ENCODE assay signal across 18 mouse cellular contexts in genomic region chr5:113199772-113200134, GRCm38 (mm10). TPM values are rescaled to one million over a fixed set of nuclear protein-coding genes. Genes with fewer than 3 reads are reported as not detected.
DNase-seq lines count a peak whose midpoint lies in the region; ATAC-seq and TF ChIP-seq lines count a peak whose summit lies in the region.
"Had no signal": no experiment of that assay in that cellular context is flagged by ENCODE, and none has a peak within 500 bp of the region (broad histone marks: within the 10 kb centered on the region; RNA-seq: fewer than 3 reads in every experiment).

No protein-coding gene starts in this region.

- H3K4me3 ChIP-seq in forebrain, embryonic 10.5 days, result no peak overlapping the region
- no peak overlapping the region for H3K4me3 ChIP-seq in forebrain, embryonic 13.5 days
- H3K4me3 ChIP-seq in heart, embryonic 16.5 days (ENCODE audit: low read length), result no peak overlapping the region
- H3K4me3 ChIP-seq in left cerebral cortex, adult 2 months, result no peak overlapping the region
- H3K4me3 ChIP-seq in ES-Bruce4 (ENCODE audit: low read depth, low read length), result no peak overlapping the region
- H3K4me3 ChIP-seq: intestine, embryonic 15.5 days; neural tube, embryonic 12.5 days had no signal

- WGBS in forebrain, embryonic 10.5 days, result 86% methylated on average over 10 of the region's 10 CpGs
- 90% methylated on average over 10 of the region's 10 CpGs for WGBS in forebrain, embryonic 13.5 days
- 75% methylated on average over 10 of the region's 10 CpGs for WGBS in heart, embryonic 16.5 days

- TF ChIP-seq CTCF in left cerebral cortex, adult 2 months (IDR thresholded peaks at IDR 0.05), result no peak
- no peak for TF ChIP-seq CTCF in ES-Bruce4 (IDR thresholded peaks at IDR 0.05; ENCODE audit: low read depth, low read length)

- intact Hi-C loops in heart, postnatal 36 days (cut with DNase I), result loop anchor here (2.0 kb wide), 1 partner anchor 15 kb away; no protein-coding TSS in a partner anchor
- intact Hi-C loops in left cerebral cortex, adult 2 months (cut with DNase I), result no loop called here

- no peak overlapping the region for H3K4me2 ChIP-seq in forebrain, embryonic 13.5 days
- no peak overlapping the region for H3K4me2 ChIP-seq in heart, embryonic 16.5 days (ENCODE audit: low read depth, low read length)
- H3K4me2 ChIP-seq: intestine, embryonic 15.5 days; liver, embryonic 11.5 days; neural tube, embryonic 12.5 days had no signal

- H3K27ac ChIP-seq in forebrain, embryonic 10.5 days, result peak overlapping the region; percentile 22; the same call in 1 of the 2 replicates
- no peak overlapping the region for H3K27ac ChIP-seq in forebrain, embryonic 13.5 days
- H3K27ac ChIP-seq in heart, embryonic 16.5 days (ENCODE audit: low read length), result peak overlapping the region; percentile 46
- peak overlapping the region; percentile 20; the same call in 1 of the 2 replicates for H3K27ac ChIP-seq in left cerebral cortex, adult 2 months
- peak overlapping the region; percentile 14; the same call in 1 of the 2 replicates for H3K27ac ChIP-seq in ES-Bruce4 (ENCODE audit: insufficient read depth, low read length)
- H3K27ac ChIP-seq: neural tube, embryonic 12.5 days had no signal

- H3K27me3 ChIP-seq in forebrain, embryonic 10.5 days (ENCODE audit: poor library complexity, severe bottlenecking), result no peaks in the 10 kb centered on the region
- H3K27me3 ChIP-seq in forebrain, embryonic 13.5 days, result no peaks in the 10 kb centered on the region
- no peaks in the 10 kb centered on the region for H3K27me3 ChIP-seq in heart, embryonic 16.5 days (ENCODE audit: control insufficient read depth, insufficient read depth, low read length)
- H3K27me3 ChIP-seq in ES-Bruce4 (ENCODE audit: control insufficient read depth, insufficient read depth, low read length, poor library complexity, severe bottlenecking), result no peaks in the 10 kb centered on the region
- H3K27me3 ChIP-seq: intestine, embryonic 15.5 days; neural tube, embryonic 12.5 days had no signal

- 0 out of 2 replicates have a peak, but pooled peaks cover 5% of the 10 kb centered on the region for H3K9me3 ChIP-seq in forebrain, embryonic 10.5 days
- H3K9me3 ChIP-seq in forebrain, embryonic 13.5 days (replicated peaks), result no peaks in the 10 kb centered on the region
- H3K9me3 ChIP-seq in heart, embryonic 16.5 days (replicated peaks; ENCODE audit: control insufficient read depth, low read length), result peaks cover 6% of the 10 kb centered on the region; the same call in 1 of the 2 replicates
- no peaks in the 10 kb centered on the region for H3K9me3 ChIP-seq in ES-Bruce4 (replicated peaks; ENCODE audit: control insufficient read depth, insufficient read depth, low read length, poor library complexity, severe bottlenecking)
- H3K9me3 ChIP-seq: intestine, embryonic 15.5 days; neural tube, embryonic 12.5 days had no signal

- H3K4me1 ChIP-seq in forebrain, embryonic 10.5 days, result peaks cover 16% of the 10 kb centered on the region
- no peaks in the 10 kb centered on the region for H3K4me1 ChIP-seq in forebrain, embryonic 13.5 days
- H3K4me1 ChIP-seq in heart, embryonic 16.5 days (ENCODE audit: control insufficient read depth, insufficient read depth, low read length), result peaks cover 13% of the 10 kb centered on the region
- peaks cover 2% of the 10 kb centered on the region for H3K4me1 ChIP-seq in ES-Bruce4 (ENCODE audit: control insufficient read depth, insufficient read depth, low read length)

- TF ChIP-seq POLR2A in ES-Bruce4 (IDR thresholded peaks at IDR 0.05; ENCODE audit: insufficient read depth, low read length), result no peak

- no peak overlapping the region for H3K9ac ChIP-seq in forebrain, embryonic 13.5 days
- no peak overlapping the region for H3K9ac ChIP-seq in heart, embryonic 16.5 days (ENCODE audit: low read length)
- H3K9ac ChIP-seq in ES-Bruce4 (ENCODE audit: low read depth, poor library complexity, severe bottlenecking), result no peak overlapping the region
- H3K9ac ChIP-seq: intestine, embryonic 15.5 days; neural tube, embryonic 12.5 days had no signal

- no peaks in the 10 kb centered on the region for H3K36me3 ChIP-seq in forebrain, embryonic 10.5 days (replicated peaks)
- H3K36me3 ChIP-seq in forebrain, embryonic 13.5 days (ENCODE audit: poor library complexity, severe bottlenecking), result no peaks in the 10 kb centered on the region
- no peaks in the 10 kb centered on the region for H3K36me3 ChIP-seq in heart, embryonic 16.5 days (ENCODE audit: control insufficient read depth, insufficient read depth)
- no peaks in the 10 kb centered on the region for H3K36me3 ChIP-seq in ES-Bruce4 (ENCODE audit: control insufficient read depth, insufficient read depth, low read length, poor library complexity, severe bottlenecking)
- H3K36me3 ChIP-seq: intestine, embryonic 15.5 days; neural tube, embryonic 12.5 days had no signal

- no peak for ATAC-seq in forebrain, embryonic 13.5 days
- ATAC-seq in heart, embryonic 16.5 days (replicated peaks; ENCODE audit: extremely low read depth, insufficient read depth, low FRiP score), result no peak
- ATAC-seq: intestine, embryonic 15.5 days; midbrain, embryonic 16.5 days had no signal

- DNase-seq in forebrain, embryonic 10.5 days (ENCODE audit: extremely low spot score, low spot score), result no peak
- DNase-seq in heart, postnatal 36 days, result no peak
- no peak for DNase-seq in left cerebral cortex, adult 2 months (ENCODE audit: extremely low spot score in 1 of 2, low spot score in 2 of 2)
- no peak for DNase-seq in left cerebral cortex, adult 9 months (ENCODE audit: low spot score in 2 of 2)
- DNase-seq in right cerebral cortex, postnatal 25 days, result no peak
- DNase-seq: cerebellum, adult 18-20 months; lung, postnatal 4 days had no signal

- TF ChIP-seq EP300 in ES-Bruce4 (IDR thresholded peaks at IDR 0.05; ENCODE audit: insufficient read depth, low read depth, low read length), result no peak

RNA-seq across cellular contexts. Expression of gene 2900026A02Rik, which starts 21.3 kb away (rescaled TPM):
- 4.4 and 4.5 TPM in 2 replicates for polyA plus RNA-seq in forebrain, embryonic 10.5 days (2016; fragmentation: Nextera tagmentation; extraction: Ambion mirVana)
- polyA plus RNA-seq in forebrain, embryonic 13.5 days (2015; fragmentation: Nextera tagmentation; extraction: Ambion mirVana), result 4.3 and 5.1 TPM in 2 replicates
- polyA plus RNA-seq in heart, embryonic 16.5 days (2015; fragmentation: Nextera tagmentation; extraction: Ambion mirVana), result 14.9 and 16.4 TPM in 2 replicates
- 10 to 100 TPM; 21.0 to 23.6 TPM for total RNA-seq in heart, postnatal 36 days (2021)
- total RNA-seq in left cerebral cortex, adult 2 months (2021), result 10 to 100 TPM; 39.6 to 45.1 TPM
- polyA plus RNA-seq in ES-Bruce4 (2011; ENCODE audit: insufficient read depth, insufficient read length, low read depth, missing spikeins), result 14.2 and 15.2 TPM in 2 replicates

RNA-seq across cellular contexts. Expression of gene Tmem211, which starts 27.0 kb away (rescaled TPM):
- polyA plus RNA-seq in forebrain, embryonic 10.5 days (2016; fragmentation: Nextera tagmentation; extraction: Ambion mirVana), result 0.22 and 0.67 TPM in 2 replicates
- polyA plus RNA-seq in forebrain, embryonic 13.5 days (2015; fragmentation: Nextera tagmentation; extraction: Ambion mirVana), result not detected in 2 replicates
- polyA plus RNA-seq in heart, embryonic 16.5 days (2015; fragmentation: Nextera tagmentation; extraction: Ambion mirVana), result not detected in 2 replicates
- total RNA-seq in heart, postnatal 36 days (2021), result not detected
- total RNA-seq in left cerebral cortex, adult 2 months (2021), result not detected
- polyA plus RNA-seq in ES-Bruce4 (2011; ENCODE audit: insufficient read depth, insufficient read length, low read depth, missing spikeins), result 0.76 and 0.97 TPM in 2 replicates
- total RNA-seq: granulocyte monocyte progenitor cell, adult 5-6 weeks; layer of hippocampus, adult 18-20 months; left cerebral cortex, postnatal 10 days had no signal
- polyA plus RNA-seq: frontal cortex, adult 2 months; intestine, embryonic 15.5 days; liver, embryonic 11.5 days; midbrain, embryonic 16.5 days; neural tube, embryonic 12.5 days had no signal
